Mouse (Mus musculus): ENCODE results near the gene Uggt2. TPM values are rescaled to one million over a fixed set of nuclear protein-coding genes. Genes with fewer than 3 reads are reported as not detected.

Gene Uggt2
- 1 to 10 TPM; 6.5 to 7.5 TPM for total RNA-seq (2021)

GRCm38 (mm10) chr14:119098851-119099569, at the start of gene Uggt2:
Gene Uggt2 (minus strand): TSS chr14:119099430.
- DNase-seq, result peak; percentile 85 to 87
- intact Hi-C loops (cut with DNase I), result no loop called here

GRCm38 (mm10) chr14:119139381-119139950, 40.2 kb upstream of the Uggt2 start:
- no peak for DNase-seq
- intact Hi-C loops (cut with DNase I), result no loop called here

- intact Hi-C loops (cut with DNase I), result no loop called here
- no peak for DNase-seq
Measured at GRCm38 (mm10) chr14:119138786-119139100, 39.5 kb upstream of the Uggt2 start.

- DNase-seq, result peak; percentile 5 to 11
- intact Hi-C loops (cut with DNase I), result no loop called here
Measured at GRCm38 (mm10) chr14:119137906-119138785, 38.9 kb upstream of the Uggt2 start, which contains the start of gene Hs6st3. Gene Hs6st3 (plus strand): TSS chr14:119138341.

DNA sequence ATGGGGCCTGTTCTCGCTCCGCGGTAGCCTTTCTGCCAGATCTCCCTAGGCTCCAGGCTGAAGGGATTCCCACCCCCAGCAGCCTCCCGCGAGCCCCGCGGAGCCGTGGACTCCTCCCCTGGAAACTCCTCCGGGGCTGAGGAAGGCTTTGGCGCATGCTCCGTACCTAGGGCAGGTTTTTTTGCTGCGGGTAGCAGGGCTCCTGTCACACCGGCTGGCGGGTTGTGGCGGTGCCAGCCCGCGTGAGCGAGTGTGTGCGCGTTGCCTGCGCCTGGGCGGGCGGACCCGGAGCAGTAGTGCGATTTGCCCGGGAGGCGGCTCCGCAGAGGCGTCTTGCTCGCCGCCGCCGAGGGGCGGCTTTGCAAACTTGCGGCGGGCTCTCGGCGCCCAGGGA, 38.3 kb upstream of the Uggt2 start:
- intact Hi-C loops (cut with DNase I), result no loop called here
- peak; percentile 50 to 60 for DNase-seq

- intact Hi-C loops (cut with DNase I), result no loop called here
Measured at GRCm38 (mm10) chr14:119127330-119127729, 28.1 kb upstream of the Uggt2 start.

DNA sequence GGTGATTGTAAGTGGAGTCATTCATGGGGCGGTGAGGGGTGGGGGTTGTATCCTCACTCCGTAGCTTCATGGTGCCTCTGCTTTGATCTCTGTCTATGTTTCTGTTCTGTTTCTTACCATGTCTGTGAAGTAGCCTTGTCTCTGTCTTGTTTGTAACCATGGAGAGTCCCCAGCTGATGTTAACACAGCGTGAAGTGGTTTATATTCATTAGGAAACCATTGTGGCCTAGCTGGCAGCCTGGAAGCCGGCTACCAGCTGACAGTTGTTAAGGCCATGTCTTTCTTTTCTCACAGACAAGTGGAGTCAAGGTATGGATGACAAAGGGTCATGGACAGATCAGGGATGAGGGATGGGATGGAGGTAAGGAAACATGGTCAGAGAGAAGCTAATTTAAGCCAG, 26.6 kb upstream of the Uggt2 start:
- no peak for DNase-seq
- intact Hi-C loops (cut with DNase I), result no loop called here

More at GRCm38 (mm10) chr14:119127330-119127729, 28.1 kb upstream of the Uggt2 start:
- no peak for DNase-seq

DNA sequence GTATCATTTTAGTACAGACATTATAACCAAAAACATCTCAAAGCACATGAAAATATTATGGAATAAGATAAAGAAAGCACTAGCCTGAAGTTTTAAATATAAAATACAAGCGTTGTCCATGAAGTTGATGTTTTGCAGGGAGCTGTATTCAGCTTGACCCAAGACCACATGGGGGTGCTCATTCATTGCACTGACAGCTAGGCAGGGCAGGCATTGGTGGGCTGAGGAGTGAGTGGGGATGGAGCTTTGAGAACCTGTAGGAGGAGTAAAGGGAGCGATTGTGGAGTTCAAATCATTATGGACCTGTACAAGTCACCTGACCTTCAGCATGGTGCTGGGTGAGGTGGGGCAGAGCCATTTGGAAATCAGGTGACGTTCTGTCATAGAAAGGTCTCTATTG, 24.8 kb upstream of the Uggt2 start:
- peak; percentile 12 to 25 for DNase-seq
- intact Hi-C loops (cut with DNase I), result no loop called here

DNA sequence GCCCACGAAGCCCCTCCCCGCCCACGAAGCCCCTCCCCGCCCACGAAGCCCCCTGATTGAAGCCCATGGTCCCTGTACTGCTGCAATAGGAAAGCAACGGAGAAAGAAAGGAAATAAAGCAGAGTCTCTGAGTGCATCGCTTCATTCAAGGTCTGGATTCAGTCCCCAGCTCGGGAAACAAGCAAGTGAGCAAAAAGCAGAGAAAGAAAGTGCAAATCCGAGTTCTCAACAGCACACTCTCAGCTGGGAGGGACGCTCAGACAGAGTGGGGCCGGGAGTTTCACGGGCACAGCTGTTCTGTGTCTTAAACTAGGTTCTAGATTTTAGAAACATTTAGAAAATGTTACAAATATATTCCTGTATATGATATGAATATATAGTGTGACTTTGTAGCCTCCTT, 24.4 kb upstream of the Uggt2 start:
- peak in 1 of 2 experiments; percentile 6 for DNase-seq
- intact Hi-C loops (cut with DNase I), result no loop called here

DNA sequence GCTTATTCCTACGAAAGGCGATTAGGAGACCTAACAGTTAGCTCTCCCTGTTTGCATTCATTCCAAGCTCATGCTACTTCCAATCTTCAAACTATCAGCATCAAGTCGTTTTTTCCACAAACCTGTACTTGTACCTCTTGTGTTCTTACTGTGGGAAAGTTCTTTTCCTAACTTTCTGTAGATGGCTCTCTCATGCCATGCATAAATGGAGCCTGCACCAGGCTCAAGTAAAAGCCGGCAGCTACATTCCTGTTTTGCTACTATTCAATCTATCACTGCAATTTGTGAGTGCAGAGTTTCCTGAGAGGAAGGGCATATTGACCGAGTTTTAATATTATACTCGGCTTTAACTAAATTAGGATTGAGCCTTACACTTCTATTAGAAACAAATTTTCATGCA, 13.3 kb upstream of the Uggt2 start:
- intact Hi-C loops (cut with DNase I), result loop anchor here (5.0 kb wide), 1 partner anchor 740 kb away; no protein-coding TSS in a partner anchor
- no peak for DNase-seq

GRCm38 (mm10) chr14:119109776-119110218, 10.6 kb upstream of the Uggt2 start:
- no peak for DNase-seq
- intact Hi-C loops (cut with DNase I), result loop anchor here (5.0 kb wide), 1 partner anchor 743 kb away; no protein-coding TSS in a partner anchor

GRCm38 (mm10) chr14:119108776-119109301, 9.6 kb upstream of the Uggt2 start:
- DNase-seq, result no peak
- intact Hi-C loops (cut with DNase I), result no loop called here

DNA sequence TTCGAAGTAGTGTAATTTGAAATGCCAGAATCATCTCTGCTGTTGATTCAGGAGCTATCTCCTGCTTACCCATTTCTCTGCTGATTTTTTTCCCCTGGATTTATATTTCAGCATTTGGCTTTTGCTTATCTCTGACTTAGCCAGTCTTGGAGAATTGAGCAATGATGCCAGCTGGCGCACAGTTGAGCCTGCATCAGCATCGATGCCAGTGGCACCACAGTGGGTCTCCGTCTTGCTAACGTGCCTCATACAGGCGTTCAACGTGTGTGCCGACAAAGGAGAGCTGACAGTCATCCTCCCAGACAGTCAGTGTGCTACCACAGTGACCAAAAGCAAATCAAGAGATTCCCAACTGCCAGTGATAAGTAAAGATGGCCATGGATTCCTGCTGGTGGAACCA, 8.4 kb upstream of the Uggt2 start:
- intact Hi-C loops (cut with DNase I), result no loop called here
- no peak for DNase-seq

GRCm38 (mm10) chr14:119099570-119099891, 301 bp upstream of the Uggt2 start:
- intact Hi-C loops (cut with DNase I), result no loop called here
- DNase-seq, result no peak

- DNase-seq, result no peak
- intact Hi-C loops (cut with DNase I), result no loop called here
Measured at GRCm38 (mm10) chr14:119061811-119062210, 37.4 kb downstream of the Uggt2 start.

- intact Hi-C loops (cut with DNase I), result no loop called here
- DNase-seq, result no peak
Measured at GRCm38 (mm10) chr14:119060682-119061081, 38.5 kb downstream of the Uggt2 start.

- intact Hi-C loops (cut with DNase I), result no loop called here
- DNase-seq, result no peak
Measured at GRCm38 (mm10) chr14:119057014-119057413, 42.2 kb downstream of the Uggt2 start.

DNA sequence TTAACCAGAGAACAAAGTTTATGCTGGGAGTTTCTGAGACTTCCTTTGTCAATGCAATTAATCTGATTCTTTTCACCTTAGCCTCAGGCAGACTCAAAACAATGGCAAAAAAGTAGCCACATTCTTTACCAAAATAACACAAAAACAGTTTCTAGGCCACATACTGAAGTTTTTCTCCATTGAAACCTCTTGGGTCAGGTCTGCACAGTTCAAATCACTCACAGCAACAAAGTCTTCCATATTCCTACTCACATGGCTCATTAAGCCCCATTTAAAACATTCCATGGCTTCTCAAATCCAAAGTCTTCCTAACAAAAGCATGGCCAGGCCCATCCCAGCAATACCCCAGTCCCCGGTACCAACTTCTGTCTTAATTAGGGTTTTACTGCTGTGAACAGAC, 46.3 kb downstream of the Uggt2 start:
- intact Hi-C loops (cut with DNase I), result no loop called here
- no peak for DNase-seq

- no peak for DNase-seq
- intact Hi-C loops (cut with DNase I), result no loop called here
Measured at GRCm38 (mm10) chr14:119052361-119052760, 46.9 kb downstream of the Uggt2 start.

- intact Hi-C loops (cut with DNase I), result no loop called here
- DNase-seq, result no peak
Measured at GRCm38 (mm10) chr14:119043765-119044164, 55.5 kb downstream of the Uggt2 start.

- DNase-seq, result peak; percentile 14 to 42
- intact Hi-C loops (cut with DNase I), result loop anchor here (2.0 kb wide), 1 partner anchor 1021 kb away; no protein-coding TSS in a partner anchor
Measured at GRCm38 (mm10) chr14:119040253-119040652, 59.0 kb downstream of the Uggt2 start.
